Mouse (Mus musculus) ES-Bruce4 (cell line): ENCODE measurements around the gene Gopc. TPM values are rescaled to one million over a fixed set of nuclear protein-coding genes. Genes with fewer than 3 reads are reported as not detected.

Source experiments
- H3K27ac ChIP-seq: 2 replicates; pipeline ENCODE4 v1.5.1; 2012; ENCODE audit warnings: low read length, inconsistent platforms; ENCODE audit not compliant: insufficient read depth
- H3K27me3 ChIP-seq: 2 replicates; pipeline ENCODE4 v1.6.1; 2012; ENCODE audit warnings: mild to moderate bottlenecking, low read length, inconsistent platforms; ENCODE audit not compliant: control insufficient read depth, poor library complexity, insufficient read depth, severe bottlenecking
- H3K36me3 ChIP-seq: 2 replicates; pipeline ENCODE4 v1.6.1; 2012; ENCODE audit warnings: inconsistent platforms, mild to moderate bottlenecking, low read length, moderate library complexity; ENCODE audit not compliant: control insufficient read depth, poor library complexity, insufficient read depth, severe bottlenecking
- H3K4me1 ChIP-seq: one replicate; pipeline ENCODE4 v1.8.1; 2011; ENCODE audit warnings: low read length; ENCODE audit not compliant: control insufficient read depth, insufficient read depth
- H3K4me3 ChIP-seq: 2 replicates; pipeline ENCODE4 v1.5.1; 2011; ENCODE audit warnings: low read depth, mild to moderate bottlenecking, low read length
- H3K9ac ChIP-seq: 2 replicates; pipeline ENCODE4 v1.6.1; 2012; ENCODE audit warnings: low read depth, mild to moderate bottlenecking, inconsistent platforms; ENCODE audit not compliant: poor library complexity, severe bottlenecking
- H3K9me3 ChIP-seq: replicated peaks from 2 replicates; pipeline ENCODE4 v1.6.1; 2012; ENCODE audit warnings: mild to moderate bottlenecking, low read length, inconsistent platforms; ENCODE audit not compliant: control insufficient read depth, poor library complexity, insufficient read depth, severe bottlenecking
- CTCF ChIP-seq: IDR thresholded peaks from one replicate; pipeline ENCODE4 v1.8.1; 2011; ENCODE audit warnings: low read depth, low read length
- EP300 ChIP-seq: IDR thresholded peaks from 2 replicates; pipeline ENCODE4 v1.6.1; 2011; ENCODE audit warnings: low read depth, low read length; ENCODE audit not compliant: insufficient read depth
- POLR2A ChIP-seq: IDR thresholded peaks from one replicate; pipeline ENCODE4 v1.8.1; 2011; ENCODE audit warnings: low read length; ENCODE audit not compliant: insufficient read depth
- polyA plus RNA-seq: library from polyadenylated mRNA; stranded (reverse); fragments of >200 nt; gene quantifications from 2 replicates; pipeline ENCODE4 v1.2.4, GENCODE M21; 2011; ENCODE audit warnings: low read depth; ENCODE audit not compliant: missing spikeins, insufficient read depth, insufficient read length

Gopc gene
- 18.7 and 20.5 TPM in 2 replicates for polyA plus RNA-seq

DNA sequence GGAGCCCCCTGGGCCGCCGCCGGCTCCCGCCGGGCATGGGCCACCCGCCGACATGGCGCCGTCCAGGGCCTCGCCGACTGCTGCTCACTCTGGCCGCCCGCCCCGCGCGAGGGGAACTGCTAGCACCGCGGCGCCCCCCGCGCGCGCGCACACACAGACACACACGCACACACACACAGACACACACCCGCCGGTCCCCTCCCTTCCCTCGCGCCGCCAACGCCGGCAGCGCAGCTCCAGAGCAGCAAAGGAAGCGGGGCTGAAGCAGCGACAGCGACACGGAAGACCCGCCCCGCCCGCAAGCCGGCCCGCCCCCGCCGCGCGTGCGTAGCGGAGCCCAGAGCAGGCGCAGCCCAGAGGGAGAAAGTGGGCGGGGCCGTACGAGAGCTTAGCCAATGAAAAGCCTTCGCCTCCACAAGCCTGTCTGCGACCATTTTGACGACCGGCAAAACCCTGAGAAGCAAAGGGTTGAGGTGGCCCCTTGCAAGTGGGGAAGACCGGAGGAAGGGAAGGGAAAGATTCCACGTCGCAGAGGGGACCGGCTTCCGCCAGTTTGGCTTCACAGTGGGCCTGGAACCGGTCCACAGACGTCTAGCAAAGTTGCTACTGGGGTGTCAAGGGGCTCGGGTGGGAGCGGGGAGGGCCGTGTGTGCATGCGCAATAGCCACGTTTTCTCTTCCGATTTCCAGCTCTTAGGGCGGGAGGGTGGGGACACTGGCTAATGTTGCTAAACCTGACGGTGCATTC is at the start of gene Gopc:
Gene Gopc, minus strand, starts transcription at position 280 of the 747 bp plus-strand sequence.
- TF ChIP-seq EP300 (no peak), POLR2A (peak; percentile 42), CTCF (no peak)
- H3K4me1 ChIP-seq: no peaks in the 10 kb centered on the region
- H3K36me3 ChIP-seq: no peaks in the 10 kb centered on the region
- peak within 1 kb of the TSS; percentile 86 for H3K4me3 ChIP-seq
- H3K27ac ChIP-seq: 0 out of 2 replicates have a peak within 1 kb of the TSS, but pooled peaks have one; percentile 57
- no peaks in the 10 kb centered on the region for H3K9me3 ChIP-seq
- H3K27me3 ChIP-seq: no peaks in the 10 kb centered on the region
- peak within 1 kb of the TSS; percentile 75 for H3K9ac ChIP-seq

DNA sequence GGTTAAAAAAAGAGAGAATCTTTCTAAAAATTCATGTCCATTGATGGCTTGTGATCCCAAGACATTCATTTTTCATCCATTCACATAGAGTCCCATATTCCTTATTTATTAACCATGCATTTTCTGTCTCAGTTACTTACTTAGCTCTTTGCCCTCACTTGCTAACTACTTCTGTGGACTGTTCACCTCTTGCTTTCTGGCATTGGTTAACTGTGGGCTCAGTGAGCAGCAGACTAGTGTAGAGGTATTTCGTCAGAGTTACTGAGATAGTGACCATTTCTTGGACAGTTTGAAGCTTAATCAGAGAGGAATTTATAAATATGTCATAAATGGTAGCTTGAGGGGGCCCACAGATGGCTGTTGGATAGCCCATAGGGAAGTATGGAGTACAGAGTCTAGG is 49.0 kb upstream of the Gopc start:
- H3K27ac ChIP-seq: no peak overlapping the region
- H3K9ac ChIP-seq: no peak overlapping the region
- no peaks in the 10 kb centered on the region for H3K27me3 ChIP-seq
- H3K9me3 ChIP-seq: no peaks in the 10 kb centered on the region
- TF ChIP-seq CTCF (no peak), EP300 (no peak), POLR2A (no peak)
- peaks cover 4% of the 10 kb centered on the region for H3K4me1 ChIP-seq
- peaks cover 39% of the 10 kb centered on the region for H3K36me3 ChIP-seq
- no peak overlapping the region for H3K4me3 ChIP-seq

DNA sequence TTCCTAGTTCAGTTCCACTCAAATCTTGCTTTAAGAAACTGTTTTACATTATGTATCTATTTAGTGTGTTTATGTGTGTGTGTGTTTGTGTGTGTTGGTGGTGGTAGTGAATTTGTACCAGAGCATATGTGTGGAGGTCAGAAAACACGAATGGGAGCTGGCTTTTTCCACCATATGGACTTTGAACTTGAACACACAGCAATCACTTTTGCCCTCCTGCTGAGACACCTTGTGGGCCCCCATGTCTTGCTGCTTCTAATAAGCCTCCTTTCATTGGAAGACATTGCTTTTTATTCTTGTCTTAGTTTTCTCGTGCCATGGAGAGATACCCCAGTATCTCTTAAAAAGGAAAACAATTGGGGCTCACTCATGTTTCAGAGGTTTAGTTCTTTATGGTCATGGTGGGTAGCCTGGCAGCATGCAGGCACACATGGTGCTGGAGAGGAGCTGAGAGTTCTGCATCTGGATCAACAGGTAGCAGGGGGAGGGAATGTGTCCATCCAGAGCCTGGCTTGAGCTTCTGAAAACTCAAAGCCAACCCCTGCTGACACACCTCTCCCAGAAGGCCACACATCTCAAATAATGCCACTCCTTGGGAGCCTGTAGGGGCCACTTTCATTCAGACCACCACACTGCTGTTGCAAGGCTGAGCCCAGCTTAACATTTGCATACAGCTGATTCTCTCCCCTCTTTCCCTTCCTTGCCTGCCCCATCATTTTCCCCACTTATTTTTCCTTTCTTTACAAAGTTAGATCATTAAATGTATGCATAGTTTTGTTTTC is 45.9 kb upstream of the Gopc start:
- no peak overlapping the region for H3K27ac ChIP-seq
- H3K4me1 ChIP-seq: peaks cover 4% of the 10 kb centered on the region
- H3K9ac ChIP-seq: no peak overlapping the region
- H3K9me3 ChIP-seq: no peaks in the 10 kb centered on the region
- no peaks in the 10 kb centered on the region for H3K27me3 ChIP-seq
- no peak for TF ChIP-seq CTCF
- TF ChIP-seq POLR2A: no peak
- TF ChIP-seq EP300: no peak
- no peak overlapping the region for H3K4me3 ChIP-seq
- peaks cover 13% of the 10 kb centered on the region for H3K36me3 ChIP-seq

DNA sequence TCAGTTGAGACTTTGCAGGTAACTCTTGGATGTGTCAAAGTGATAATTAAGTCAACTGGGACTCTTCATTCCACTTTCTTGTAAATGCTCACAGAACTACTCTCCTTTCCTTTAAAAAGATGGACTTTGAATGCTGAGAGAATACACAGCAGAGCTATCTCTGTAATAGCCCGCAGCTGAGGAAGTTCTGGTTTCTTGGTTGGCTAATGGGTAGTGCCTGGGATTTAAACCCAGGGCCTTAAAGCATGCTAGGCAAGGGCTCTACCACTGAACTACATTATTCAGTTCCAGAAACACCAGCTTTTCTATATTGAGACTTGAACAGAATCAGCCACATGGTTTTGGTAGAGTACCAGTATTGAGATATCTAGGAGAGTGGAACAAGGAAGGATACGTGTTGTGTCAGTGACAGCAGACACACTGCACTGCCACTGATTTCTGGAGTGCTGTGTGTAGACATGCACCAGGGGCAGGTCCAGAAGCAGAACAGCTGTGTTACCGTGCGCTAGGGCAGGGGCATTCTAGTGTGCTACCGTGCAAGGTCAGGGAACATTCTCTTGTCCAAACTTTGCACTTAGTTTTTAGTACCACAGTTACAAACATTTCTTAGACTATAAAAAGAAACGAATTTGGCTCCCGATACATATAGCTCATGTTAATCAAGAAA is 44.5 kb upstream of the Gopc start:
- H3K9ac ChIP-seq: no peak overlapping the region
- no peaks in the 10 kb centered on the region for H3K9me3 ChIP-seq
- H3K27ac ChIP-seq: no peak overlapping the region
- H3K4me3 ChIP-seq: no peak overlapping the region
- H3K27me3 ChIP-seq: no peaks in the 10 kb centered on the region
- TF ChIP-seq POLR2A (no peak), EP300 (no peak), CTCF (no peak)
- H3K36me3 ChIP-seq: peaks cover 11% of the 10 kb centered on the region
- H3K4me1 ChIP-seq: peaks cover 4% of the 10 kb centered on the region

DNA sequence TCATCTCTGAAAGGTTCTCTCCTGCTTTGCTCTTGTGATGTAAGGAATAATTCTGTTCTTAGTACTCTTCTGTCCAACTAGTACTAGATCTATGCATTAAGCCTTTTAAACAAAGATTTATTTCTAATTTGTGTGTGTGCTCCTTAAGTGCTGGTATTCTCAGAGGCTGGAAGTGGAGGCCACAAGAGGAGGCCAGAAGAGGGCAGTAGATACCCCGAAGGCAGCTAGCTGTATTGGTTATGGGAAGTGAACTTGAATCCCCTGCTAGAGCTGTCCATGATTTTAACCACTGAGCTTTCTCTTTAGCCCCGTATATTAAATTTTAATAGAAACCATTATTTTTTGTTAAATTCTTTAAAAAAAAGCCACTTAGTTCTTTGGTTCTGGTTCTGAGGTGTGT is 41.2 kb upstream of the Gopc start:
- no peaks in the 10 kb centered on the region for H3K36me3 ChIP-seq
- no peak overlapping the region for H3K4me3 ChIP-seq
- H3K9ac ChIP-seq: no peak overlapping the region
- peak; percentile 48 for TF ChIP-seq CTCF
- TF ChIP-seq POLR2A: no peak
- H3K9me3 ChIP-seq: no peaks in the 10 kb centered on the region
- H3K27ac ChIP-seq: no peak overlapping the region
- peaks cover 3% of the 10 kb centered on the region for H3K4me1 ChIP-seq
- no peaks in the 10 kb centered on the region for H3K27me3 ChIP-seq

DNA sequence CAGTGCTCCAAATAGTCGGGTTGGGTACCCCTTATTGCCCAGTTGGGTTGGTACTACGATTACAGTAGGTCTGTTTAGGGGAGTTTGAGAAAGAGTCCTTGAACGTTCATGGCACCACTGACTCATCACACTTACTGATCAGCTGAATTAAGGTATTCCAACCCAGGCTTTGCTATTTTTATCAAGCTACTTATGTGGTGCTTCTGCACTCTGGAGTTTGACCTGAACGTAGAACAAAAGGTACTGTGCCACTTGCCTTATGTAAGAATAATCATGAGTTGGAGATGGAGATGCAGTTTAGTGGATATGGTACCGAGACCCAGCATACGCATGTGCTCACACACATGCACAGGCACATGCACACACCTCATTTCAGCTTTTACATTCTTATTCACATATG is 39.8 kb upstream of the Gopc start:
- Histone ChIP-seq H3K27me3 (no peaks in the 10 kb centered on the region), H3K4me3 (no peak overlapping the region), H3K9ac (no peak overlapping the region), H3K4me1 (no peaks in the 10 kb centered on the region), H3K36me3 (no peaks in the 10 kb centered on the region), H3K27ac (no peak overlapping the region), H3K9me3 (no peaks in the 10 kb centered on the region)
- TF ChIP-seq POLR2A (no peak), CTCF (no peak), EP300 (no peak)
